Mouse (Mus musculus) myocyte (in vitro differentiated cells): Measurements from ENCODE around the gene Dnaaf2. TPM values are rescaled to one million over a fixed set of nuclear protein-coding genes. Genes with fewer than 3 reads are reported as not detected.

Experiments used
- H3K27me3 ChIP-seq: one replicate; pipeline ENCODE4 v1.6.1; 2011; ENCODE audit not compliant: control insufficient read depth, insufficient read depth, insufficient read length
- H3K36me3 ChIP-seq: one replicate; pipeline ENCODE4 v1.6.1; 2011; ENCODE audit not compliant: control insufficient read depth, insufficient read depth
- H3K4me2 ChIP-seq: one replicate; pipeline ENCODE4 v1.6.1; 2011; ENCODE audit warnings: low read depth, control low read depth
- H3K4me3 ChIP-seq: one replicate; pipeline ENCODE4 v1.5.1; 2011; ENCODE audit warnings: mild to moderate bottlenecking, control low read depth, moderate library complexity
- H3K79me2 ChIP-seq: one replicate; pipeline ENCODE4 v1.6.1; 2011; ENCODE audit not compliant: control insufficient read depth, insufficient read depth
- H3ac ChIP-seq: one replicate; pipeline ENCODE4 v1.6.1; 2011; ENCODE audit not compliant: control insufficient read depth, insufficient read length
- CEBPB ChIP-seq: IDR thresholded peaks from 2 replicates; pipeline ENCODE4 v1.6.1; 2011; ENCODE audit warnings: mild to moderate bottlenecking, moderate library complexity; ENCODE audit not compliant: poor library complexity, insufficient read depth, severe bottlenecking
- E2F4 ChIP-seq: IDR thresholded peaks from one replicate; pipeline ENCODE4 v1.6.1; 2011; ENCODE audit warnings: mild to moderate bottlenecking, control low read depth, moderate library complexity; ENCODE audit not compliant: insufficient read depth
- MAX ChIP-seq: IDR thresholded peaks from one replicate; pipeline ENCODE4 v1.6.1; 2011; ENCODE audit warnings: low read depth, mild to moderate bottlenecking, control low read depth
- MYOD1 ChIP-seq, 3 experiments: IDR thresholded peaks; one replicate each; pipeline ENCODE4 v1.6.1; 2011; ENCODE audit warnings: control low read depth in 2 of 3, low read depth in 2 of 3, mild to moderate bottlenecking in 2 of 3, moderate library complexity in 1 of 3; ENCODE audit not compliant: insufficient read length in 2 of 3, control insufficient read depth in 1 of 3
- MYOG ChIP-seq, 3 experiments: IDR thresholded peaks; one replicate each; pipeline ENCODE4 v1.6.1; 2011; ENCODE audit warnings: control low read depth in 2 of 3, low read depth in 2 of 3, mild to moderate bottlenecking in 2 of 3; ENCODE audit not compliant: insufficient read length in 2 of 3, control insufficient read depth in 1 of 3, insufficient read depth in 1 of 3
- POLR2A ChIP-seq: IDR thresholded peaks from one replicate; pipeline ENCODE4 v1.6.1; 2011; ENCODE audit warnings: low read depth, mild to moderate bottlenecking, control low read depth, moderate library complexity; ENCODE audit not compliant: insufficient read length
- POLR2AphosphoS2 ChIP-seq: IDR thresholded peaks from one replicate; pipeline ENCODE4 v1.6.1; 2011; ENCODE audit warnings: low read depth, control low read depth; ENCODE audit not compliant: insufficient read length
- REST ChIP-seq: IDR thresholded peaks from one replicate; pipeline ENCODE4 v1.6.1; 2011; ENCODE audit warnings: mild to moderate bottlenecking, control low read depth, moderate library complexity; ENCODE audit not compliant: insufficient read depth, insufficient read length
- SRF ChIP-seq: IDR thresholded peaks from one replicate; pipeline ENCODE4 v1.6.1; 2011; ENCODE audit warnings: low read depth; ENCODE audit not compliant: control insufficient read depth, insufficient read length
- TCF12 ChIP-seq: IDR thresholded peaks from one replicate; pipeline ENCODE4 v1.6.1; 2011; ENCODE audit warnings: mild to moderate bottlenecking, control low read depth; ENCODE audit not compliant: poor library complexity, insufficient read depth, severe bottlenecking
- TCF3 ChIP-seq: IDR thresholded peaks from one replicate; pipeline ENCODE4 v1.6.1; 2011; ENCODE audit warnings: low read depth, control low read depth; ENCODE audit not compliant: insufficient read length
- USF1 ChIP-seq: IDR thresholded peaks from one replicate; pipeline ENCODE4 v1.6.1; 2011; ENCODE audit warnings: low read depth, mild to moderate bottlenecking, control low read depth, moderate library complexity
- polyA plus RNA-seq: library from polyadenylated mRNA; unstranded; fragments of >200 nt; fragmentation: generic; extraction: Trizol; gene quantifications from one replicate; pipeline ENCODE4 v1.2.1, GENCODE M21; 2012; ENCODE audit warnings: missing spikeins

The Dnaaf2 gene
- polyA plus RNA-seq, 1 experiment = 2.6 TPM

DNA sequence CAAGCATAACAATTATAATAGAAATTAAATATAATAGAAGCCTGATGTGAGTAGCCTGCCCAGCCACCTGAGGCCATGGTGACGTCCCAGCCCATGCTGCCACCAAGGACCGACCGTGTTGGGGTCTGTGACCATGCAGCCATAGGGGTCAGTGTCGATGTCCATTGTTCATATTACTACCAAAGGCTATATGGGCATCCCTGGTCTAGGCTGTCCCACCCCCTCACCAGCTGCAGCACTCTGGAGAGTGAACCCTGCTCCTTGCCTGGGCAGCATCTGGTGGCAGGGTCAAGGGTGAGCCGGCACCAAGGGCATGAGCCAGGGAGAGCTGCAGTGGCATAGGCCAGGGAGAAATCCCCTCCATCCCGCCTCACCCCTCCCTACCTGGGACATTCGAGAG is 58.4 kb downstream of the Dnaaf2 start:
- no peak overlapping the region for H3K4me2 ChIP-seq
- no peak overlapping the region for H3K4me3 ChIP-seq
- H3ac ChIP-seq = no peak overlapping the region
- H3K36me3 ChIP-seq = no peaks in the 10 kb centered on the region
- peaks cover 4% of the 10 kb centered on the region for H3K27me3 ChIP-seq
- TF ChIP-seq E2F4 (no peak), POLR2A (no peak), MYOG (IDR thresholded peaks at IDR 0.05; ENCODE audit: control insufficient read depth in 1 of 3, insufficient read depth in 1 of 3, insufficient read length in 2 of 3, low read depth in 2 of 3) (no peak), SRF (no peak), TCF12 (no peak), REST (no peak), MYOD1 (IDR thresholded peaks at IDR 0.05; ENCODE audit: control insufficient read depth in 1 of 3, insufficient read length in 2 of 3, low read depth in 2 of 3) (no peak), USF1 (no peak), CEBPB (no peak), POLR2AphosphoS2 (no peak), MAX (no peak), TCF3 (no peak)
- H3K79me2 ChIP-seq = no peaks in the 10 kb centered on the region

DNA sequence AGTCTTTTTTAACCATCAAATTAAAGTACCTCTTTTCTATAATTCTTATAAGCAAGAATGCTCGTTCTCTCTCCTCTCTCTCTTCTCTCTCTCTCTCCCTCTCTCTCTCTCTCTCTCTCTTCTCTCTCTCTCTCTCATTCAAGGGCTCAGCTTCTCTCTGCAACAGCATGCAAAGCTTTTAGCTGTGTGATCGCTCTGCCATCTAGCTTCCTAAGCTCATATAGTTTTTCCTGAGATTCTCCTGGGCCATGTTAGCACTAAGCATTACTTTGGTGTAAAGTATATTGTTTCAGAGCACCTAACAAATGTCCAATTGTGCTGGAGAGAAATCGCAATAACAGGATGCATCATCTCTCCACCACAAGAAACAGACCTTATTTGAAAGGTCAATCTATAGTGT is 59.0 kb downstream of the Dnaaf2 start:
- H3K79me2 ChIP-seq = no peaks in the 10 kb centered on the region
- no peak for TF ChIP-seq MAX
- TF ChIP-seq TCF12 = no peak
- no peak for TF ChIP-seq SRF
- no peak for TF ChIP-seq USF1
- TF ChIP-seq POLR2A = no peak
- no peak for TF ChIP-seq E2F4
- no peak for TF ChIP-seq MYOG (IDR thresholded peaks at IDR 0.05; ENCODE audit: control insufficient read depth in 1 of 3, insufficient read depth in 1 of 3, insufficient read length in 2 of 3, low read depth in 2 of 3)
- TF ChIP-seq MYOD1 (IDR thresholded peaks at IDR 0.05; ENCODE audit: control insufficient read depth in 1 of 3, insufficient read length in 2 of 3, low read depth in 2 of 3) = no peak
- TF ChIP-seq TCF3 = no peak
- TF ChIP-seq POLR2AphosphoS2 = no peak
- no peak for TF ChIP-seq REST
- no peak for TF ChIP-seq CEBPB
- no peak overlapping the region for H3K4me3 ChIP-seq
- H3K4me2 ChIP-seq = no peak overlapping the region
- H3K27me3 ChIP-seq = peaks cover 4% of the 10 kb centered on the region
- no peak overlapping the region for H3ac ChIP-seq
- H3K36me3 ChIP-seq = no peaks in the 10 kb centered on the region

Other genes with a start within 250 kb of the Dnaaf2 start
- gene Rps29, start 39.2 kb downstream of the Dnaaf2 start, polyA plus RNA-seq = 6,498 TPM
- 5.1 TPM for gene Lrr1, start 29.6 kb downstream of the Dnaaf2 start, polyA plus RNA-seq
- gene Rpl36al, start 14.3 kb downstream of the Dnaaf2 start, polyA plus RNA-seq = 880 TPM
- 20.7 TPM for gene Mgat2, start 14.3 kb downstream of the Dnaaf2 start, polyA plus RNA-seq
- 2.6 TPM for gene Gm49383, start 1.3 kb downstream of the Dnaaf2 start, polyA plus RNA-seq
- gene Gm49384, start 5.8 kb upstream of the Dnaaf2 start, polyA plus RNA-seq = 2.6 TPM
- gene Pole2, start 29.8 kb upstream of the Dnaaf2 start, polyA plus RNA-seq = 4.2 TPM
- 8.1 TPM for gene Klhdc1, start 42.7 kb upstream of the Dnaaf2 start, polyA plus RNA-seq
- 59.9 TPM for gene Klhdc2, start 98.3 kb upstream of the Dnaaf2 start, polyA plus RNA-seq
- 6.8 TPM for gene Nemf, start 158.7 kb upstream of the Dnaaf2 start, polyA plus RNA-seq
- gene Arf6, start 173.7 kb upstream of the Dnaaf2 start, polyA plus RNA-seq = 71.4 TPM
- 2.4 TPM for gene Gm9887, start 174.0 kb upstream of the Dnaaf2 start, polyA plus RNA-seq